Mouse (Mus musculus): Measurements from ENCODE around the gene Arf6.

DNA sequence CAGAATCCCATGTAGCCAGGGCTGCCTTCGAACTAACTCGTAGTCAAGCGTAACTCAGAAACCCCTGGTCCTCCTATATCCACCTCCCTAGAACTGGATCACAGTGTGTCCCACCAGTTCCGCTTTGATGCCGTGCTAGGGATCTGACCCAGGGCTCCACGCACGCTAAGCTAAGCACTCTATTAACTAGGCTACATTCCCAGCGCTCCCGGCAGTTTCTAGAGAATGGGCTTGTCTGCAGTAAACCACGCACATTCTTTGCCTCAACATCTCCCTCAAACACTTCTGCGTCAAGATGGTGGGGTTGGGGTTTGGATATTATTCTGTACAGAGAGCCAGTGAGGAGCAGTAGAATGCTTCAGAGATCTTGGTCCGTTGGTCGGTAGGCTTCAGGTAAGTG lies 46.7 kb downstream of the Arf6 start:
- TF ChIP-seq GATA1 (IDR thresholded peaks at IDR 0.05; ENCODE audit: borderline replicate concordance, low read length): no peak
- TF ChIP-seq FLI1 (IDR thresholded peaks at IDR 0.05; ENCODE audit: low read length): no peak

Data from megakaryocyte, embryonic 14.5 days (primary cell).